Mouse (Mus musculus): ENCODE measurements around the gene Glipr2. TPM values are rescaled to one million over a fixed set of nuclear protein-coding genes. Genes with fewer than 3 reads are reported as not detected.
A peak's percentile ranks its signal among the peaks of the same experiment; 100 is the strongest.

Gene Glipr2
- 1 to 10 TPM; 3.5 to 6.4 TPM for total RNA-seq (2021)
- long read RNA-seq, experiment 1, partial matches to known transcripts, result 0 of 5 reads
- long read RNA-seq, experiment 1, other reads (novel, unspliced or antisense), result 1 of 5 reads
- long read RNA-seq, experiment 2, partial matches to known transcripts, result 0 of 3 reads
- long read RNA-seq, experiment 2, other reads (novel, unspliced or antisense), result 0 of 3 reads

- DNase-seq (ENCODE audit: low spot score in 2 of 2), result peak; percentile 67 to 75
These were observed at the start of gene Glipr2 for GRCm38 (mm10) chr4:43957292-43957845. Gene Glipr2, plus strand, starts transcription at chr4:43957401.

GRCm38 (mm10) chr4:43918221-43918620 lies 39.0 kb upstream of the Glipr2 start:
- DNase-seq (ENCODE audit: low spot score in 2 of 2), result no peak

GRCm38 (mm10) chr4:43920602-43921001 lies 36.6 kb upstream of the Glipr2 start:
- DNase-seq (ENCODE audit: low spot score in 2 of 2), result no peak

GRCm38 (mm10) chr4:43925125-43925524 lies 32.1 kb upstream of the Glipr2 start:
- DNase-seq (ENCODE audit: low spot score in 2 of 2), result no peak

- peak; percentile 87 to 90 for DNase-seq (ENCODE audit: low spot score in 2 of 2)
These were observed 31.4 kb upstream of the Glipr2 start for GRCm38 (mm10) chr4:43925779-43926178.

GRCm38 (mm10) chr4:43927826-43928225 lies 29.4 kb upstream of the Glipr2 start:
- no peak for DNase-seq (ENCODE audit: low spot score in 2 of 2)

- no peak for DNase-seq (ENCODE audit: low spot score in 2 of 2)
These were observed 25.3 kb upstream of the Glipr2 start for GRCm38 (mm10) chr4:43931877-43932276.

- no peak for DNase-seq (ENCODE audit: low spot score in 2 of 2)
These were observed 21.0 kb upstream of the Glipr2 start for GRCm38 (mm10) chr4:43936186-43936585.

- no peak for DNase-seq (ENCODE audit: low spot score in 2 of 2)
These were observed 20.2 kb upstream of the Glipr2 start for GRCm38 (mm10) chr4:43936749-43937674.

GRCm38 (mm10) chr4:43941315-43941714 lies 15.9 kb upstream of the Glipr2 start:
- DNase-seq (ENCODE audit: low spot score in 2 of 2), result no peak

GRCm38 (mm10) chr4:43942421-43942820 lies 14.8 kb upstream of the Glipr2 start:
- DNase-seq (ENCODE audit: low spot score in 2 of 2), result no peak

- peak in 1 of 2 experiments; percentile 15 for DNase-seq (ENCODE audit: low spot score in 2 of 2)
These were observed 9.6 kb upstream of the Glipr2 start for GRCm38 (mm10) chr4:43947571-43947970.

- peak in 1 of 2 experiments; percentile 38 for DNase-seq (ENCODE audit: low spot score in 2 of 2)
These were observed 753 bp downstream of the Glipr2 start for GRCm38 (mm10) chr4:43957846-43958461.

GRCm38 (mm10) chr4:43959523-43960179 lies 2.5 kb downstream of the Glipr2 start:
- DNase-seq (ENCODE audit: low spot score in 2 of 2), result no peak

GRCm38 (mm10) chr4:43960207-43960606 lies 3.0 kb downstream of the Glipr2 start:
- no peak for DNase-seq (ENCODE audit: low spot score in 2 of 2)

- no peak for DNase-seq (ENCODE audit: low spot score in 2 of 2)
These were observed 7.2 kb downstream of the Glipr2 start for GRCm38 (mm10) chr4:43964326-43964833.

- no peak for DNase-seq (ENCODE audit: low spot score in 2 of 2)
These were observed 7.9 kb downstream of the Glipr2 start for GRCm38 (mm10) chr4:43964951-43965684.

GRCm38 (mm10) chr4:43965856-43966535 lies 8.8 kb downstream of the Glipr2 start:
- no peak for DNase-seq (ENCODE audit: low spot score in 2 of 2)

GRCm38 (mm10) chr4:43968650-43969049 lies 11.4 kb downstream of the Glipr2 start:
- DNase-seq (ENCODE audit: low spot score in 2 of 2), result peak; percentile 62 to 63

Measured in adrenal gland, adult 18-20 months (tissue).